In genomic region chr10:59677836-59678235, GRCm38 (mm10) we compare ENCODE assay signal across 14 mouse cellular contexts. TPM values are rescaled to one million over a fixed set of nuclear protein-coding genes. Genes with fewer than 3 reads are reported as not detected.
DNase-seq lines count a peak whose midpoint lies in the region.
"Had no signal": no experiment of that assay in that cellular context is flagged by ENCODE, and none has a peak within 500 bp of the region (broad histone marks: within the 10 kb centered on the region; RNA-seq: fewer than 3 reads in every experiment).

No protein-coding gene starts in this region.

- intact Hi-C loops in left cerebral cortex, postnatal 4 days (cut with DNase I), result no loop called here
- intact Hi-C loops in left cerebral cortex, postnatal 36 days (cut with DNase I), result no loop called here

- DNase-seq in cerebellum, adult 8-10 months, result peak; percentile 21
- DNase-seq in cerebellum, adult 11 months, result no peak
- DNase-seq in left cerebral cortex, postnatal 4 days, result peak; percentile 17
- DNase-seq in left cerebral cortex, postnatal 36 days (ENCODE audit: low spot score in 2 of 2), result no peak
- DNase-seq in NIH3T3 (ENCODE audit: low read depth), result peak; percentile 32
- peak; percentile 59 to 73 for DNase-seq in cerebellum, postnatal 25 days
- no peak for DNase-seq in embryo, embryonic 9.5 days (ENCODE audit: extremely low spot score)
- DNase-seq: adrenal gland, adult 8-10 months; B cell, adult 2 months; kidney, adult 2 months; kidney, postnatal 14 days; lung, adult 18-20 months; lung, postnatal 10 days; thymus, postnatal 25 days had no signal

RNA-seq across cellular contexts. Expression of gene Micu1, which starts 24.4 kb away (rescaled TPM):
- total RNA-seq in left cerebral cortex, postnatal 4 days (2021), result 10 to 100 TPM; 59.2 to 62.6 TPM
- total RNA-seq in left cerebral cortex, postnatal 36 days (2021), result 10 to 100 TPM; 87.9 to 94.2 TPM

Comparison
In these comparisons a context has a peak if more than half of its experiments do, and no peak if none do; other contexts are left out.
1. DNase-seq: peak in cerebellum, adult 8-10 months (single experiment), left cerebral cortex, postnatal 4 days (single experiment), NIH3T3 (single experiment) and cerebellum, postnatal 25 days (2 of 2); none in cerebellum, adult 11 months (single experiment), left cerebral cortex, postnatal 36 days (0 of 2) and embryo, embryonic 9.5 days (single experiment).